Mouse (Mus musculus) myocyte (in vitro differentiated cells): ENCODE measurements at regions not wholly inside any gene's neighbourhood (a gene's known extent, or its start where the extent isn't known, plus 50 kb on each side); places are given as distances from the start of the nearest gene placed in this dataset.

Experiments
- CEBPB ChIP-seq: IDR thresholded peaks from 2 replicates; pipeline ENCODE4 v1.6.1; 2011; ENCODE audit warnings: mild to moderate bottlenecking, moderate library complexity; ENCODE audit not compliant: poor library complexity, insufficient read depth, severe bottlenecking
- E2F4 ChIP-seq: IDR thresholded peaks from one replicate; pipeline ENCODE4 v1.6.1; 2011; ENCODE audit warnings: mild to moderate bottlenecking, control low read depth, moderate library complexity; ENCODE audit not compliant: insufficient read depth
- POLR2A ChIP-seq: IDR thresholded peaks from one replicate; pipeline ENCODE4 v1.6.1; 2011; ENCODE audit warnings: low read depth, mild to moderate bottlenecking, control low read depth, moderate library complexity; ENCODE audit not compliant: insufficient read length
- POLR2AphosphoS2 ChIP-seq: IDR thresholded peaks from one replicate; pipeline ENCODE4 v1.6.1; 2011; ENCODE audit warnings: low read depth, control low read depth; ENCODE audit not compliant: insufficient read length
- TCF12 ChIP-seq: IDR thresholded peaks from one replicate; pipeline ENCODE4 v1.6.1; 2011; ENCODE audit warnings: mild to moderate bottlenecking, control low read depth; ENCODE audit not compliant: poor library complexity, insufficient read depth, severe bottlenecking

GRCm38 (mm10) chr5:73765466-73765865 is 114.3 kb downstream of the Spata18 start:
- TF ChIP-seq POLR2AphosphoS2 = no peak
- no peak for TF ChIP-seq POLR2A
- no peak for TF ChIP-seq CEBPB
- TF ChIP-seq TCF12 = no peak
- TF ChIP-seq E2F4 = no peak
